Mouse (Mus musculus): ENCODE data around the gene Hic1.

Gene Hic1

DNA sequence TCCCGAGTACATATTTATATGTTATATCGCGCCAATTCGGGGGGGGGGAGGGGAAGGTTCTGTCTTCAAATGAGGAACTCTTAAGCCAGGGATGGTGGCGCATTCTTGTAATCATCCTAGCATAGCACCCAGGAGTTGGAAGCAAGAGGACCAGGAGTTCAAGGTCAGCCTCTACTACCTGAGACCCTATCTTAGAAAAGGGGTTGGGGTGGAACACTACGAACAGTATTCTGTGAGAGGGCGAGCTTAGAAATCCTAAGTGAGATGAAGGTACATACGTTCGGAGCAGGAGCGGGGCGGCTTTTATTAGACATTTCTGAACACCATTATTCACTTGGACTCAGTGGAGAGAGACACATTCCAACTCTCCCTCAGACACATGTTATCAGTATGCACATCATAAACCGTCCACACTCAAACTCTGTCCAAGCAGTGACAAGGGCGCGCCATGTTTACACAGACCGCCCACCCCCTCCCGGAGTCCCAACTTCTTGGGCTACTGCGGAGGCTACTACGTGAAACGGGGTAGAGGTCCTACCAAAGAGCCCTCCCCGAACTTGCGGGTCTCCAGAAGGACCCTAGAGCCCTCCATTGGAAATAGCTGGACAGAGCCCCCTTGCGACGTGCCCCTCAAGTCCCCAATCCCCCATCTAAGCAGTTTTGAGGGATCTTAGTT is at the start of gene Hic1:
Gene Hic1, minus strand, starts transcription at position 115 of the 676 bp plus-strand sequence.
- no peak for DNase-seq

GRCm38 (mm10) chr11:75214081-75214950 is 45.0 kb upstream of the Hic1 start:
- peak; percentile 39 to 40 for DNase-seq

GRCm38 (mm10) chr11:75213372-75214080 is 44.2 kb upstream of the Hic1 start:
- peak; percentile 95 to 97 for DNase-seq

GRCm38 (mm10) chr11:75212876-75213275 is 43.6 kb upstream of the Hic1 start:
- DNase-seq = peak; percentile 80

- peak; percentile 77 to 84 for DNase-seq
Measured at GRCm38 (mm10) chr11:75212031-75212667, 42.8 kb upstream of the Hic1 start.

GRCm38 (mm10) chr11:75210755-75211154 is 41.4 kb upstream of the Hic1 start:
- DNase-seq = no peak

DNA sequence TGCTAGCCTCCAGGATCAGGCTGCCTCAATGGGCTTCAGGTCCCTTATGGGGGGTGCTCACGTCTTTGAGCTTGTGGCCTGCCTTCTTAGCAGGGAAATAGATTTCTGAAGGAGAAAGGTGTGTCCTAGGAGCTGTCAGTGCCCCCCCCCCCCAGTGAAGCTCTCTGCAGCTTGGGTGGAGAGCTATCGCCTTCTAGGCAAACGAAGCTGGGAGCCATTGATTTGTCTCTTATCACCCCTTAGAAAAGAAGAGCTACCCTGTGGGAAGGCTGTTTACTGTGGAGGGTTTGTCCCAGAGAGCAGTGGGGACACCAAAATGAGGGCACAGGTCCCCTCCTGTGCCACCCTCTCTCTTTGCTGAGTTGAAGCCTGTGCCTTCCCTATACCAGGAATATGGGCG is 40.8 kb upstream of the Hic1 start:
- DNase-seq = no peak

GRCm38 (mm10) chr11:75209363-75209762 is 40.0 kb upstream of the Hic1 start:
- DNase-seq = no peak

- peak in 1 of 2 experiments; percentile 34 for DNase-seq
Measured at GRCm38 (mm10) chr11:75206347-75206746, 37.0 kb upstream of the Hic1 start.

DNA sequence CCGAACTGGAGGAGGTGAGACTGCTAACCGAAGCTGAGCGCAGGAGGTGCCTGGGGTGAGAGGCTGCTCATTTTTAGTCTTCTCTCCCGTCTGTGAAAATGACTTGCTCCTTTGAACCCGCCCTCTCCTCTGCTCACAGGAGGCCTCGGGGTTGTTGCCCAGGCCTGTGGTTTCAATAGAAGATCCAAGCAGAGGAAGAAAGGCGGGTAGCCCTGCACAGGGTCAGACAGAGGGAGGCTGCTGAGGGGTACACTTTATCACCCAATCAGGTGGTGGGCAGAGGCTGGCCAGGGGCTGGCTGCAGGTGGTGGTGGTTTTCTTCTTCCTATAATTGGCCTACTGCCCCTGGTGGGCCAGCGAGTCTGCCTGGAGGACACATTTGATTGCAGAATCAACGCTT is 35.2 kb upstream of the Hic1 start:
- no peak for DNase-seq

- no peak for DNase-seq
Measured at GRCm38 (mm10) chr11:75203926-75204325, 34.6 kb upstream of the Hic1 start.

DNA sequence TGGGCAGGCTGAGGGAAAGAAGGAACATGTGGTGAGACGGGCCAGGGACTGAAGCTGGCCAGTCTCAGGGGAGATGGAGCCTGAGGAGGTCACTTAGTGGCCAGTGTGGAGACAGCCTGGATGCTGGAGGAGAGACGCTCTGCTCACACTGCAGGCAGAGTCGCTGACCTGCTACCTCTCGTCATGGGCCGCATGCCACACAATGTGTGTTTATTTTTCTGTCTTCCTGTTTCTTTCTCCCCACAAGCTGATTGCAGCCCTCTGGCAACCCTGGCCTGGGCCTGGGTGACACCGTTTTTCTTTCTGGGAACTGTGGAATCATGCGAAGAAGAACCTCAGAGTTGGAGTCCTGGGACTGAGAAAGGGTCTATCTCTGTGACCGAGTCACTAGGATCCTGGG is 32.4 kb upstream of the Hic1 start:
- DNase-seq = no peak

GRCm38 (mm10) chr11:75200935-75201334 is 31.6 kb upstream of the Hic1 start:
- no peak for DNase-seq

DNA sequence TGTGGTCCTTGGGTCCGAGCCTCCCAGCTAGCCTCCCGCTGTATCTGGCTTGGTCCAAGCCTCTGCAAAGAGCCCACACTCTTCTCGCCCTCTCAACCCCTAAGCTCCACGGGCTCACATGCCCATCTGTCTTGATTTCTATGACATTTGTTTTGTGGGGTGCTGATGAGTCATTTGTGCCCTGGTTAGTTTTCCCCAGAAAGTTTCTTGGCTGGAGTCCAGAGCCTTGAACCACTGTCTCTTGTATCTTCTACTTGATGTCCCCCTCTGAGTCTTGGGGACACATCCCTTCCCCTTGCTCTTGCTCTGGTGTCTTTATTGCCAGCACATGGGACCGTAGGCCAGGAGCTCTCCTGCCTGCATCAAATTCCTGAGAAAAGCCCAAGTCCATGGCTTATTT is 30.6 kb upstream of the Hic1 start:
- DNase-seq = no peak

DNA sequence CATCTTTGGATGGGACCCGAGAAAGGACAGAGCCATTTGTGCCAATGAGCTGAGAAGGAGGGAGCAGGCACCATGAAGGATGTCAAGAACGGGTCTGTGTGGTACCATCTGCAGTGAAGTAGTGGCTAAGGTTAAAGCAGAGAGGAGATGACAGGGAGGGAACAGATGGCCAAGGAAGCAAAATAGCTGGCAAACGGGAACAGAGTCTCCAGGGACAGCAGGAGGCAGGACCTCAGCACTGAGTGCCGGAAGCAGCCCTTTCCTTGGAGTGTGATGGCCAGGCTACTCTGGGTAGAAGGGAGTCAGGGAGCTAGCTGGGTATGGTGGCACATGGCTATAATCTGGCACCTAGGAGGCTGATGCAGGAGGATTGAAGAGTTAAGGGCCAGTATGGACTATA is 29.5 kb upstream of the Hic1 start:
- DNase-seq = no peak

GRCm38 (mm10) chr11:75197956-75198355 is 28.6 kb upstream of the Hic1 start:
- no peak for DNase-seq

DNA sequence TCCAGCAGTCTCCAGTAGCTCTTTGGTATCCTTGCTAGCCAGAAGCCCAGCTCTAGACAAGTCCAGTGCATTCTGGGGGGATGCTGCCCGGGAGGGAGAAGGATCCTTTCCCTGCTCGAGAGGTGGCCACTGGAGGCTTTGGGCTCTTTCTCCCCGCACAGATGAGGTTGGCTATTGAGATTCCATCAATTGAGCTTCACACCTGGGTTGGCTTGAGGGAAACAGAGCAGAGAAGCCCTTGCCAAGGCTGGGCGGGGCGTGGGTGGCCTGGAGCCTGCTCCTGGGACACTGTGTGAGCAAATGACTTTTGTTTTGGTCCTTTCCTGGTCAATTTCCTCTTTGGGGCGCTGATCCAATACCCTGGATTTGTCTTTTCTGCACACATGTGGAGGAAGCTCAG is 26.8 kb upstream of the Hic1 start:
- no peak for DNase-seq

DNA sequence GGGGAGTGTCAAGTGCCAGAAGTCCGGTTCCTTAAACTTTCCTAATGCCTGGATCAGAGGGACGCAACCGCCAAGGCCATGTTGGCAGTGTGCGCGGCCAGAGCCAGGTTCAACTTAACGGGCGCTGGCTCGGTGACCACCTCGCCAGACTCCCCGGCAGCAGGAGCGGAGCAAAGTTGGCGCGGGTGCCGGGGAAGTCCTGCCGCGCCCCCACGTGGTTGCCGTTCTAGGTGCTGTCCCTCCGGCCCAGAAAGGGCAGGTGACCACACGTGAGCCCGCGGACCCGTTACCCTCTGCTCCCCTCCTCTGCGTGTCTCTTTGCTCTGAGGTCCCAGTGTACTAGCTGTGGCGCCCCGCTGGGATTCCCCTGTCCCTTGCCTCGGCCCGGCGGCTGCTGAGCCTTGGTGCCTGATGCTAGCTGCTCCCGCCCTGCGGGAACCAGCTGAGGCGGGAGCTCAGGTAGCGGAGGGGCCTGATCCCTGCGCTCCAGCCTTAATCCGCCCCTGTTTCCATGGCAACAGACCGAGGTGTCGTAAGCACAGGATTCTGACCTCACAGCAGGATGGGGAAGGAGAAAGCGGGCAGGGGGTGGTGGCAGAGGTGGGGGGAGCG is 25.6 kb upstream of the Hic1 start:
- peak; percentile 71 to 85 for DNase-seq

GRCm38 (mm10) chr11:75194121-75194849 is 25.0 kb upstream of the Hic1 start:
- DNase-seq = peak; percentile 47 to 69

DNA sequence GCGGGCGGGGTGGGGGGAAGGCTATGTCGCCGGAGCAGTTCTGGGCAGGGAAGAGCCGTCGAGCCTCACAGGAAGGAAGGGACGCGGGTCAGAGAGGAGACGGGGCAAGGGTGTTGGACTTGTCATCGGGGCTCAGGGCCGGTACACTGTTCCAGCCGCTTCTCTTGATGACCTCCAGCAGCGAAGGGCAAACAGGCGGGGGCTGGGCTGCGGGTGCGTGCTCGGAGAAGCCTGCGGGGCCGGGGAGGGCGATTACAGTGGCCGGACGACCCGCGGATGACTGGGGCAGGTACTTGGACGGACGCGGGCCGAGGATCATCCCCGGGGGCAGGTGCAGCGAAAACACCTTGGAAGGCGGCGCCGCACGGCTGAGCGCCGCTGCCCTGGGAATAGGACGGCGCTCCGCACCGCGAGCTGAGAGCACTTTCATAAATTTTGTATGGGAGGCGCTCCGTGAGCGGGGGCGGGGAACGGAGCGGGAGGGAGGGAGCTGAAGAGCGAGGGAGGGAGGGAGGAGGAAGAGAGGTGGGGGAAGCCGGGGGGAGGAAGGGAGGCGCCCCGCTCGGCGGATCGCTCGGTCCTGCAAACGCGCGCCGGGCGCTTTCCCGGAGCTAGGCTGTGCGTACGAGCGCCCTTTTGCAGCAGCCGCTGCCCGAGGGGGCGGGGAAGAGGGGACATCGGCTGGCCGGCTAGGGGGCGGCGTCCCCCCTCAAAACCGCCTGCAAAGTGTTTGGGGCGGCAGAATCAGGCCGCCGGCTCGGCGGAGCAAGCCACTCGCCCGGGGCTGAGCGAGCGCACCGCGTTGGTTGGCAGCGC is 24.1 kb upstream of the Hic1 start, which contains the start of gene Rtn4rl1:
Gene Rtn4rl1, plus strand, starts transcription at position 528 of the 816 bp plus-strand sequence.
- peak; percentile 81 to 85 for DNase-seq
